Mouse (Mus musculus) stomach, postnatal 0 days (tissue): ENCODE data around the gene Cacna2d4. TPM values are rescaled to one million over a fixed set of nuclear protein-coding genes. Genes with fewer than 3 reads are reported as not detected.

Experiments used
- ATAC-seq: fragments of 200-750 bp; cut with Nextera tagmentation; 2 replicates; pipeline ENCODE4 v1.8.0; 2017; ENCODE audit not compliant: low FRiP score, low TSS enrichment
- DNase-seq: peaks from one replicate; pipeline ENCODE4 v3.0.0-alpha.2; 2016; ENCODE audit warnings: low spot score
- H3K27ac ChIP-seq: fragments of 300-500 bp; sonication (generic); replicated peaks from 2 replicates; pipeline ENCODE4 v1.5.1; 2014; ENCODE audit warnings: mild to moderate bottlenecking, control low read depth
- H3K27me3 ChIP-seq: fragments of 300-500 bp; sonication (generic); 2 replicates; pipeline ENCODE4 v1.6.1; 2014; ENCODE audit warnings: low read length; ENCODE audit not compliant: control insufficient read depth, insufficient read depth
- H3K36me3 ChIP-seq: fragments of 300-500 bp; sonication (generic); 2 replicates; pipeline ENCODE4 v1.6.1; 2014; ENCODE audit warnings: low read length, mixed read lengths; ENCODE audit not compliant: control insufficient read depth, insufficient read depth
- H3K4me1 ChIP-seq: fragments of 300-500 bp; sonication (generic); replicated peaks from 2 replicates; pipeline ENCODE4 v1.6.1; 2014; ENCODE audit warnings: antibody characterized with exemption; ENCODE audit not compliant: control insufficient read depth, insufficient read depth
- H3K4me2 ChIP-seq: fragments of 300-500 bp; sonication (generic); replicated peaks from 2 replicates; pipeline ENCODE4 v1.6.1; 2014; ENCODE audit warnings: low read depth, mild to moderate bottlenecking, control low read depth, moderate library complexity
- H3K4me3 ChIP-seq: fragments of 300-500 bp; sonication (generic); 2 replicates; pipeline ENCODE4 v1.5.1; 2014; ENCODE audit warnings: low read depth, low read length, control low read depth
- H3K9ac ChIP-seq: fragments of 300-500 bp; sonication (generic); 2 replicates; pipeline ENCODE4 v1.6.1; 2014; ENCODE audit warnings: mild to moderate bottlenecking, low read length, control low read depth, mixed read lengths
- H3K9me3 ChIP-seq: fragments of 300-500 bp; sonication (generic); 2 replicates; pipeline ENCODE4 v1.6.1; 2016; ENCODE audit warnings: low read length; ENCODE audit not compliant: control insufficient read depth
- CTCF ChIP-seq: IDR thresholded peaks from 2 replicates; pipeline ENCODE4 v1.5.1; 2016; ENCODE audit warnings: antibody characterized with exemption, low read depth, mild to moderate bottlenecking, moderate library complexity
- EP300 ChIP-seq: optimal IDR thresholded peaks from 2 replicates; pipeline ENCODE3; 2016; ENCODE audit warnings: antibody characterized with exemption
- WGBS: fragments of 180-500 bp; shearing (Covaris S2); extraction: QIAGEN DNeasy Blood & Tissue Kit; methylation state at CpG from one replicate; pipeline ENCODE4 v1.1.7; 2014; 5-methylcytosine and 5-hydroxymethylcytosine counted together
- polyA plus RNA-seq: library from polyadenylated mRNA; unstranded; fragments of >200 nt; fragmentation: Nextera tagmentation; extraction: Ambion mirVana; gene quantifications from 2 replicates; pipeline ENCODE4 v1.2.1, GENCODE M21; 2015

Cacna2d4 gene
- polyA plus RNA-seq: 0.13 and 0.23 TPM in 2 replicates

- no peak within 1 kb of the TSS for H3K9ac ChIP-seq
- H3K9me3 ChIP-seq: no peaks in the 10 kb centered on the region
- ATAC-seq (no peak), DNase-seq (no peak)
- no peak within 1 kb of the TSS for H3K4me2 ChIP-seq
- TF ChIP-seq EP300: no peak
- no peak for TF ChIP-seq CTCF
- no peaks in the 10 kb centered on the region for H3K4me1 ChIP-seq
- no peaks in the 10 kb centered on the region for H3K36me3 ChIP-seq
- H3K27ac ChIP-seq: no peak within 1 kb of the TSS
- 50% methylated on average over 1 of the region's 1 CpGs for WGBS
- H3K4me3 ChIP-seq: no peak within 1 kb of the TSS
- no peaks in the 10 kb centered on the region for H3K27me3 ChIP-seq
Observed at GRCm38 (mm10) chr6:119236241-119236640, at the start of gene Cacna2d4. TSS of gene Cacna2d4 (plus strand) at chr6:119236526.

- Histone ChIP-seq H3K9me3 (no peaks in the 10 kb centered on the region), H3K4me3 (no peak overlapping the region), H3K9ac (no peak overlapping the region), H3K36me3 (no peaks in the 10 kb centered on the region; the same call in 1 of the 2 replicates), H3K4me1 (no peaks in the 10 kb centered on the region), H3K27me3 (no peaks in the 10 kb centered on the region), H3K4me2 (no peak overlapping the region), H3K27ac (no peak overlapping the region)
- TF ChIP-seq CTCF (peak; percentile 62), EP300 (no peak)
- no peak for DNase-seq
- WGBS: 62% methylated on average over 8 of the region's 8 CpGs
- ATAC-seq: no peak
Observed at GRCm38 (mm10) chr6:119186658-119187057, 49.7 kb upstream of the Cacna2d4 start.

- Histone ChIP-seq H3K4me3 (no peak overlapping the region), H3K9me3 (no peaks in the 10 kb centered on the region), H3K27me3 (no peaks in the 10 kb centered on the region), H3K9ac (no peak overlapping the region), H3K36me3 (peaks cover 3% of the 10 kb centered on the region; the same call in 1 of the 2 replicates), H3K27ac (no peak overlapping the region), H3K4me1 (no peaks in the 10 kb centered on the region), H3K4me2 (no peak overlapping the region)
- no peak for ATAC-seq
- TF ChIP-seq CTCF (no peak), EP300 (no peak)
- DNase-seq: no peak
- WGBS: 57% methylated on average over 6 of the region's 6 CpGs
Observed at GRCm38 (mm10) chr6:119187631-119188030, 48.7 kb upstream of the Cacna2d4 start.

GRCm38 (mm10) chr6:119191478-119191877 is 44.8 kb upstream of the Cacna2d4 start:
- Histone ChIP-seq H3K36me3 (peaks cover 6% of the 10 kb centered on the region; the same call in 1 of the 2 replicates), H3K27me3 (no peaks in the 10 kb centered on the region), H3K4me2 (no peak overlapping the region), H3K9me3 (no peaks in the 10 kb centered on the region), H3K4me3 (no peak overlapping the region), H3K27ac (no peak overlapping the region), H3K9ac (no peak overlapping the region), H3K4me1 (0 out of 2 replicates have a peak, but pooled peaks cover 2% of the 10 kb centered on the region)
- no peak for TF ChIP-seq CTCF
- TF ChIP-seq EP300: no peak
- ATAC-seq: no peak
- no peak for DNase-seq
- 82% methylated on average over 4 of the region's 4 CpGs for WGBS

- 64% methylated on average over 15 of the region's 15 CpGs for WGBS
Observed at GRCm38 (mm10) chr6:119193571-119194154, 42.7 kb upstream of the Cacna2d4 start.

GRCm38 (mm10) chr6:119194161-119194560 is 42.2 kb upstream of the Cacna2d4 start:
- Histone ChIP-seq H3K27me3 (no peaks in the 10 kb centered on the region), H3K9me3 (no peaks in the 10 kb centered on the region), H3K4me1 (0 out of 2 replicates have a peak, but pooled peaks cover 2% of the 10 kb centered on the region), H3K36me3 (peaks cover 6% of the 10 kb centered on the region; the same call in 1 of the 2 replicates), H3K4me2 (no peak overlapping the region), H3K9ac (no peak overlapping the region), H3K4me3 (no peak overlapping the region), H3K27ac (peak overlapping the region; percentile 56; the same call in 1 of the 2 replicates)
- no peak for DNase-seq
- 71% methylated on average over 9 of the region's 9 CpGs for WGBS
- TF ChIP-seq CTCF: no peak
- TF ChIP-seq EP300: no peak
- ATAC-seq: no peak

More at GRCm38 (mm10) chr6:119193571-119194154, 42.7 kb upstream of the Cacna2d4 start:
- no peak overlapping the region for H3K4me2 ChIP-seq
- peaks cover 6% of the 10 kb centered on the region; the same call in 1 of the 2 replicates for H3K36me3 ChIP-seq
- ATAC-seq (peak; percentile 47; the same call in 1 of the 2 replicates), DNase-seq (no peak)
- H3K4me3 ChIP-seq: no peak overlapping the region
- H3K27ac ChIP-seq: peak overlapping the region; percentile 56; the same call in 1 of the 2 replicates
- H3K9ac ChIP-seq: no peak overlapping the region
- no peaks in the 10 kb centered on the region for H3K9me3 ChIP-seq
- H3K27me3 ChIP-seq: no peaks in the 10 kb centered on the region
- no peak for TF ChIP-seq EP300
- TF ChIP-seq CTCF: no peak
- 0 out of 2 replicates have a peak, but pooled peaks cover 2% of the 10 kb centered on the region for H3K4me1 ChIP-seq
